ENCODE assay signal across 8 mouse cellular contexts in genomic region chr7:80197371-80197770, GRCm38 (mm10). TPM values are rescaled to one million over a fixed set of nuclear protein-coding genes. Genes with fewer than 3 reads are reported as not detected.
DNase-seq lines count a peak whose midpoint lies in the region; ATAC-seq and TF ChIP-seq lines count a peak whose summit lies in the region.

No protein-coding gene starts in this region.

- peak overlapping the region; percentile 81 for H3K4me2 ChIP-seq in hindbrain, embryonic 14.5 days (replicated peaks)
- peak overlapping the region; percentile 79 for H3K4me2 ChIP-seq in midbrain, embryonic 16.5 days (ENCODE audit: low read length)

- WGBS in hindbrain, embryonic 14.5 days = 13% methylated on average over 4 of the region's 4 CpGs
- 10% methylated on average over 4 of the region's 4 CpGs for WGBS in midbrain, embryonic 16.5 days

- H3K4me3 ChIP-seq in left cerebral cortex, adult 2 months = peak overlapping the region; percentile 89; the same call in 1 of the 2 replicates
- no peak overlapping the region for H3K4me3 ChIP-seq in brown adipose tissue, adult 24 weeks (ENCODE audit: insufficient read depth, low read depth, low read length)
- peak overlapping the region; percentile 73 for H3K4me3 ChIP-seq in hindbrain, embryonic 14.5 days (replicated peaks; ENCODE audit: low read length)
- H3K4me3 ChIP-seq in midbrain, embryonic 16.5 days (ENCODE audit: low read depth, low read length) = peak overlapping the region; percentile 75

- no peak; the same call in 1 of the 2 replicates for TF ChIP-seq CTCF in left cerebral cortex, adult 2 months (IDR thresholded peaks at IDR 0.05)

- no peak for ATAC-seq in hindbrain, embryonic 14.5 days (ENCODE audit: low FRiP score)
- no peak for ATAC-seq in midbrain, embryonic 16.5 days
- no peak for ATAC-seq in granulocyte monocyte progenitor cell, adult 5-6 weeks (replicated peaks; ENCODE audit: poor library complexity, severe bottlenecking)

- no peak for DNase-seq in left cerebral cortex, adult 2 months (ENCODE audit: extremely low spot score in 1 of 2, low spot score in 2 of 2)
- no peak for DNase-seq in left cerebral cortex, adult 9 months (ENCODE audit: low spot score in 2 of 2)
- DNase-seq in hindbrain, embryonic 14.5 days (ENCODE audit: low spot score) = no peak
- no peak for DNase-seq in urinary bladder, postnatal 36 days (ENCODE audit: low spot score in 2 of 2)
- DNase-seq in urinary bladder, postnatal 4 days (ENCODE audit: low spot score in 2 of 2) = no peak

- no peaks in the 10 kb centered on the region for H3K27me3 ChIP-seq in hindbrain, embryonic 14.5 days (ENCODE audit: control insufficient read depth, insufficient read depth, low read length)
- H3K27me3 ChIP-seq in midbrain, embryonic 16.5 days (ENCODE audit: control insufficient read depth, insufficient read depth, low read depth, low read length) = no peaks in the 10 kb centered on the region

- H3K9me3 ChIP-seq in hindbrain, embryonic 14.5 days (ENCODE audit: control insufficient read depth, low read length) = no peaks in the 10 kb centered on the region
- H3K9me3 ChIP-seq in midbrain, embryonic 16.5 days (replicated peaks; ENCODE audit: control insufficient read depth, low read length, poor library complexity, severe bottlenecking) = no peaks in the 10 kb centered on the region

- peak overlapping the region; percentile 90 for H3K27ac ChIP-seq in left cerebral cortex, adult 2 months
- 0 out of 2 replicates have a peak overlapping the region, but pooled peaks have one; percentile 14 for H3K27ac ChIP-seq in brown adipose tissue, adult 24 weeks (replicated peaks; ENCODE audit: low read depth, low read length)
- H3K27ac ChIP-seq in hindbrain, embryonic 14.5 days = peak overlapping the region; percentile 95
- H3K27ac ChIP-seq in midbrain, embryonic 16.5 days (ENCODE audit: low read length) = peak overlapping the region; percentile 95

- H3K9ac ChIP-seq in hindbrain, embryonic 14.5 days = peak overlapping the region; percentile 91
- H3K9ac ChIP-seq in midbrain, embryonic 16.5 days (ENCODE audit: low read depth, low read length) = peak overlapping the region; percentile 68

- peaks cover 22% of the 10 kb centered on the region for H3K4me1 ChIP-seq in brown adipose tissue, adult 24 weeks (ENCODE audit: control insufficient read depth, insufficient read depth, insufficient read length, low read length)
- peaks cover 61% of the 10 kb centered on the region for H3K4me1 ChIP-seq in hindbrain, embryonic 14.5 days (replicated peaks; ENCODE audit: control insufficient read depth, insufficient read depth, low read length)
- H3K4me1 ChIP-seq in midbrain, embryonic 16.5 days (ENCODE audit: control insufficient read depth, insufficient read depth, low read length) = peaks cover 55% of the 10 kb centered on the region

- intact Hi-C loops in left cerebral cortex, adult 2 months (cut with DNase I) = loop anchor here (5.0 kb wide), 1 partner anchor 55 kb away; no protein-coding TSS in a partner anchor

- no peaks in the 10 kb centered on the region for H3K36me3 ChIP-seq in hindbrain, embryonic 14.5 days (replicated peaks; ENCODE audit: control insufficient read depth, insufficient read depth)
- H3K36me3 ChIP-seq in midbrain, embryonic 16.5 days (ENCODE audit: control insufficient read depth, insufficient read depth, low read length) = no peaks in the 10 kb centered on the region

RNA-seq across cellular contexts. Expression of gene Sema4b, which starts 10.7 kb away (rescaled TPM):
- 10 to 100 TPM; 19.4 to 20.6 TPM for total RNA-seq in left cerebral cortex, adult 2 months (2021)
- 13.1 and 15.1 TPM in 2 replicates for polyA plus RNA-seq in brown adipose tissue, adult 24 weeks (2012; ENCODE audit: insufficient read depth, insufficient read length, missing spikeins)
- 17.4 and 19.7 TPM in 2 replicates for polyA plus RNA-seq in hindbrain, embryonic 14.5 days (2014; fragmentation: Nextera tagmentation; extraction: Ambion mirVana)
- 25.2 and 25.3 TPM in 2 replicates for polyA plus RNA-seq in midbrain, embryonic 16.5 days (2015; fragmentation: Nextera tagmentation; extraction: Ambion mirVana)
- 6.2 and 6.6 TPM in 2 replicates for total RNA-seq in granulocyte monocyte progenitor cell, adult 5-6 weeks (2014; fragmentation: Nextera tagmentation)
- total RNA-seq in granulocyte monocyte progenitor cell, adult 5-6 weeks (2017) = 3.6 and 4.4 TPM in 2 replicates

RNA-seq across cellular contexts. Expression of gene Cib1, which starts 35.2 kb away (rescaled TPM):
- 10 to 100 TPM; 21.7 to 22.4 TPM for total RNA-seq in left cerebral cortex, adult 2 months (2021)
- polyA plus RNA-seq in brown adipose tissue, adult 24 weeks (2012; ENCODE audit: insufficient read depth, insufficient read length, missing spikeins) = 56.7 and 63.4 TPM in 2 replicates
- 29.8 and 41.1 TPM in 2 replicates for polyA plus RNA-seq in hindbrain, embryonic 14.5 days (2014; fragmentation: Nextera tagmentation; extraction: Ambion mirVana)
- polyA plus RNA-seq in midbrain, embryonic 16.5 days (2015; fragmentation: Nextera tagmentation; extraction: Ambion mirVana) = 24.3 and 26.0 TPM in 2 replicates
- total RNA-seq in granulocyte monocyte progenitor cell, adult 5-6 weeks (2014; fragmentation: Nextera tagmentation) = 45.3 and 77.8 TPM in 2 replicates
- total RNA-seq in granulocyte monocyte progenitor cell, adult 5-6 weeks (2017) = 25.0 and 67.5 TPM in 2 replicates

RNA-seq across cellular contexts. Expression of gene Gdpgp1, which starts 35.3 kb away (rescaled TPM):
- 1 to 10 TPM; 6.1 to 7.5 TPM for total RNA-seq in left cerebral cortex, adult 2 months (2021)
- polyA plus RNA-seq in brown adipose tissue, adult 24 weeks (2012; ENCODE audit: insufficient read depth, insufficient read length, missing spikeins) = 0.71 and 2.9 TPM in 2 replicates
- polyA plus RNA-seq in hindbrain, embryonic 14.5 days (2014; fragmentation: Nextera tagmentation; extraction: Ambion mirVana) = 3.4 and 3.8 TPM in 2 replicates
- 3.7 and 4.6 TPM in 2 replicates for polyA plus RNA-seq in midbrain, embryonic 16.5 days (2015; fragmentation: Nextera tagmentation; extraction: Ambion mirVana)
- 4.5 and 10.0 TPM in 2 replicates for total RNA-seq in granulocyte monocyte progenitor cell, adult 5-6 weeks (2014; fragmentation: Nextera tagmentation)
- total RNA-seq in granulocyte monocyte progenitor cell, adult 5-6 weeks (2017) = 1.9 and 3.0 TPM in 2 replicates

RNA-seq across cellular contexts. Expression of gene Ttll13, which starts 48.8 kb away (rescaled TPM):
- total RNA-seq in left cerebral cortex, adult 2 months (2021) = 1 to 10 TPM; 2.0 to 2.8 TPM
- not detected in 2 replicates for polyA plus RNA-seq in brown adipose tissue, adult 24 weeks (2012; ENCODE audit: insufficient read depth, insufficient read length, missing spikeins)
- polyA plus RNA-seq in hindbrain, embryonic 14.5 days (2014; fragmentation: Nextera tagmentation; extraction: Ambion mirVana) = 1.3 and 1.7 TPM in 2 replicates
- 2.9 and 3.0 TPM in 2 replicates for polyA plus RNA-seq in midbrain, embryonic 16.5 days (2015; fragmentation: Nextera tagmentation; extraction: Ambion mirVana)
- 0.36 TPM in 1 of 2 replicates, not detected in the other for total RNA-seq in granulocyte monocyte progenitor cell, adult 5-6 weeks (2014; fragmentation: Nextera tagmentation)
- total RNA-seq in granulocyte monocyte progenitor cell, adult 5-6 weeks (2017) = not detected in 2 replicates

Comparison
In these comparisons a context has a peak if more than half of its experiments do, and no peak if none do; other contexts are left out.
1. H3K27ac ChIP-seq: peak in every context shown above with its lines; median percentile 95 in hindbrain, embryonic 14.5 days; 95 in midbrain, embryonic 16.5 days; 90 in left cerebral cortex, adult 2 months; 14 in brown adipose tissue, adult 24 weeks.